Mouse (Mus musculus): Measurements from ENCODE around the gene Prkn. TPM values are rescaled to one million over a fixed set of nuclear protein-coding genes. Genes with fewer than 3 reads are reported as not detected.

The Prkn gene
- total and polyA plus RNA-seq, 2 experiments from 2014 or later, result 9.0 to 9.4 TPM

DNA sequence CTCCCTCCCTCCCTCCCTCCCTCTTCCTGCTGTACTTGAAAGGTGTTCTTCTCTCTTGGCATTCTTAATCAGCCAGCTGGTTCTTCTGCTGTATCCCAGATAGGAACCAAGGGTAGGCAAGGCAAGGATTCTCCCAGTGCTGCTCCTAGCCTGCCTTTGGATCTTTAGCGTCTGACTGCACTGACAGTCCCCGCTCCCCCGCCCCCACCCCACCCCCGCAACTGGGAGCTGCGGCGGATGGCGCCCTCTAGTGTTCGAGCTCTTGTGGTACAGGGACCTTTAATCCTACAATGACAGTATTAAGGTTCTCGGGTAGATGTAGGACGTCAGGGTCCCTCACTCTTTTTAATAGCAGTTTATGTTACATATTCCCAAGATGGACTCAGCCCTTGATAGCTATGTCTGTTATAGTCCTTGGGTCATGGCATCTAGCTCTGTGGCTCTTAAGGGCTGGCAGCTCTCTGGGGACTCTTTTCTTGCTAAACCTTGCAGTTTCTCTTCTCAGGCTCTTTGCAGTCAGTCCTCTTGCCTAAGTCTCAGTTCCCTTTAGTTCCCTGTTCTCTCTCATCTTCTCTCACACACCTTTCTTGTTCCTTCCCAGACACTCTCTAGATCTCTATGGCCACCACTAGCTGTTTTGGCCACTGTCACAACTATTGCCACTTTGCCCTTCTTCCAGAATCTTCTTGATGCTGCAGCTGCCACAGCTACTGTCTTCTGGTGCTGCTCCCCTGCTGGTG is 1191.2 kb downstream of the Prkn start:
- peaks cover 12% of the 10 kb centered on the region; the same call in 1 of the 2 replicates for H3K4me1 ChIP-seq (ENCODE audit: insufficient read depth, low read length)
- ATAC-seq (ENCODE audit: low FRiP score) (no peak), DNase-seq (ENCODE audit: low spot score) (peak; percentile 74)
- no peaks in the 10 kb centered on the region for H3K27me3 ChIP-seq (ENCODE audit: insufficient read depth, low read length)
- H3K27ac ChIP-seq (ENCODE audit: low read depth, low read length), result no peak overlapping the region
- no peaks in the 10 kb centered on the region for H3K9me3 ChIP-seq (ENCODE audit: low read length)
- no peak overlapping the region for H3K9ac ChIP-seq (replicated peaks; ENCODE audit: low read length, poor library complexity, severe bottlenecking)
- no peak overlapping the region for H3K4me2 ChIP-seq (ENCODE audit: low read depth, low read length, poor library complexity, severe bottlenecking)
- H3K36me3 ChIP-seq (ENCODE audit: insufficient read depth, low read length), result no peaks in the 10 kb centered on the region
- no peak overlapping the region for H3K4me3 ChIP-seq (ENCODE audit: low read depth, low read length)
- WGBS, result under 1% methylated on average over 10 of the region's 10 CpGs
- TF ChIP-seq CTCF (IDR thresholded peaks at IDR 0.05), result peak; percentile 74

DNA sequence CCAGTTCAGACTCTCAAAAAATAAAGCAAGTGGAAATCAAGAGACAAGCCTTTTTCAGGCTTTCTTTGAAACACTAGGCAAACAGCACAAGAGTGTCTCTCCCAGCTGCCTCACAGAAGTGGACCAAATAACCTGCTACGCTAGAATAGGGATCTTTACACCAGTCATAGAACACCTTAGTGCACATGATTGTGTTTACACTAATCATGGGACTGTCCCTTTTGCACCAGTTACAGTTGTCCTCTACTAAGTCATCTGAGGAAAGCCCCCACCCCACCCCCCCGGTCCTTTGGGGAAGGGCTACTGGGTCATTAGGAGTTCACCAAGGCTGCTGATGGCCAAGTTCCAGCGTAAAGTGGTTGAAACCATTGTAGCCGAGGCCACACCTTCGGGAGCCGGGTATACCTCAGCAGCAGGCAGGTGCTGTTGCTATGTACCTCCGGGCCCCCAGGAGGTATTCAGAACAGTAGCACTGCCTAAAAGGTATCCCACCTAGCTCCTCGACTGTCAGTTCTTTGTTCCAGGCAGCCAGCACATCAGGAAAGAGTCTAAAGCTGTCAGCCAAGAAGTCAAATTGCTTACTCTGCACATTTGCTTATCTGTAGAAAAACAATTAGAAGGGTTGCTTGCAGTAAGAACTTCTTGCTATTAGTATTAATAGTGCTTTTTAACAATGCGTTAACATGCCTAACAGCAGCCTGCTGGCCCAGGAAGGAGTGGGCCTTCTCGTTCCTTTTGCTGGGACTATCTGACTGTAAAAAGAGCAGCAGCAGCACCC is 1192.0 kb downstream of the Prkn start:
- no peak overlapping the region for H3K4me2 ChIP-seq (ENCODE audit: low read depth, low read length, poor library complexity, severe bottlenecking)
- ATAC-seq (ENCODE audit: low FRiP score) (no peak), DNase-seq (ENCODE audit: low spot score) (no peak)
- H3K27ac ChIP-seq (ENCODE audit: low read depth, low read length), result no peak overlapping the region
- no peaks in the 10 kb centered on the region for H3K36me3 ChIP-seq (ENCODE audit: insufficient read depth, low read length)
- TF ChIP-seq CTCF (IDR thresholded peaks at IDR 0.05), result no peak
- no peaks in the 10 kb centered on the region for H3K9me3 ChIP-seq (ENCODE audit: low read length)
- peaks cover 12% of the 10 kb centered on the region; the same call in 1 of the 2 replicates for H3K4me1 ChIP-seq (ENCODE audit: insufficient read depth, low read length)
- WGBS, result 73% methylated on average over 10 of the region's 10 CpGs
- no peaks in the 10 kb centered on the region for H3K27me3 ChIP-seq (ENCODE audit: insufficient read depth, low read length)
- H3K9ac ChIP-seq (replicated peaks; ENCODE audit: low read length, poor library complexity, severe bottlenecking), result no peak overlapping the region
- H3K4me3 ChIP-seq (ENCODE audit: low read depth, low read length), result no peak overlapping the region

DNA sequence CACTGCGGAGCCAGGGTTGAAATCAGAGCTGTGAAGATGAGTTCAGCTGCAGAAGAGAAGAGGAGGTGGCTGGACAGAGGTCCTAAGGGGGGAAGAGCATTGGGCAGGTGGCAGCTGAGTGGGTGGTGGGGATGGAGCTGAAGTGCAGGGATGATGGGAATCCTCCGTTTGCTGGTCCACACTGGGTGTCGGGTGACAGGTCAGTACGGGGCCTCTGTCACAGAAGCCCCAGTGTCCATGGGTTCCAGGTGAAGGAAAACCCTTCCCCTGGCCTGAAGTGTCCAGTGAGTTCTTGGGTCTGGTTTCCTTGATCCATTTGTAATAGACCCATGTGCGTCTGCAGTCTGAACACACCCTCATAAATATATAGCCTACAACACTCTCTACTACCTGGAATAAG is 1195.2 kb downstream of the Prkn start:
- ATAC-seq (ENCODE audit: low FRiP score) (no peak), DNase-seq (ENCODE audit: low spot score) (no peak)
- peaks cover 8% of the 10 kb centered on the region; the same call in 1 of the 2 replicates for H3K4me1 ChIP-seq (ENCODE audit: insufficient read depth, low read length)
- 52% methylated on average over 5 of the region's 5 CpGs for WGBS
- no peak for TF ChIP-seq CTCF (IDR thresholded peaks at IDR 0.05)
- no peaks in the 10 kb centered on the region for H3K36me3 ChIP-seq (ENCODE audit: insufficient read depth, low read length)
- no peak overlapping the region for H3K4me2 ChIP-seq (ENCODE audit: low read depth, low read length, poor library complexity, severe bottlenecking)
- no peak overlapping the region for H3K4me3 ChIP-seq (ENCODE audit: low read depth, low read length)
- H3K27ac ChIP-seq (ENCODE audit: low read depth, low read length), result no peak overlapping the region
- H3K27me3 ChIP-seq (ENCODE audit: insufficient read depth, low read length), result no peaks in the 10 kb centered on the region
- no peak overlapping the region for H3K9ac ChIP-seq (replicated peaks; ENCODE audit: low read length, poor library complexity, severe bottlenecking)
- H3K9me3 ChIP-seq (ENCODE audit: low read length), result no peaks in the 10 kb centered on the region

DNA sequence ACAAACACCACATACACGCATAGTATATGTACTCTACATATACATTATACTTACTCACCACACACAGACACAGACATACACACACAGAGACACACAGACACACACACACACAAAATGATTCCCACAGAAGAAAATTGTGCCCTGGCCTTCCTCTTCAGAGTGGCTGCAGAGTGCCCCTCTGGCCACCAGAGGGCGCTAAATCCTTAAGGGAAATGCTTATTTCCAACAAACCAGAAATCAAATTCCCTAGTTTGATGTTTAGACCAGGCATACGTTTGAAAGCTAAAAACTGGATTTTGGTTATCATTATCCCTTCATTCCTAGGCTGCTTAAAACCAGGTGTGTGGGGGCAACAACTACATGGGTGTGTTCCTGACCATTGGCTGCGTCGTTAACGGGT is 1196.0 kb downstream of the Prkn start:
- ATAC-seq (ENCODE audit: low FRiP score) (no peak), DNase-seq (ENCODE audit: low spot score) (peak; percentile 78)
- no peaks in the 10 kb centered on the region for H3K27me3 ChIP-seq (ENCODE audit: insufficient read depth, low read length)
- H3K9me3 ChIP-seq (ENCODE audit: low read length), result no peaks in the 10 kb centered on the region
- no peak overlapping the region for H3K4me3 ChIP-seq (ENCODE audit: low read depth, low read length)
- peak; percentile 99 for TF ChIP-seq CTCF (IDR thresholded peaks at IDR 0.05)
- WGBS, result 44% methylated on average over 6 of the region's 6 CpGs
- 0 out of 2 replicates have a peak, but pooled peaks cover 3% of the 10 kb centered on the region for H3K4me1 ChIP-seq (ENCODE audit: insufficient read depth, low read length)
- H3K9ac ChIP-seq (replicated peaks; ENCODE audit: low read length, poor library complexity, severe bottlenecking), result no peak overlapping the region
- H3K27ac ChIP-seq (ENCODE audit: low read depth, low read length), result no peak overlapping the region
- no peaks in the 10 kb centered on the region for H3K36me3 ChIP-seq (ENCODE audit: insufficient read depth, low read length)
- no peak overlapping the region for H3K4me2 ChIP-seq (ENCODE audit: low read depth, low read length, poor library complexity, severe bottlenecking)

DNA sequence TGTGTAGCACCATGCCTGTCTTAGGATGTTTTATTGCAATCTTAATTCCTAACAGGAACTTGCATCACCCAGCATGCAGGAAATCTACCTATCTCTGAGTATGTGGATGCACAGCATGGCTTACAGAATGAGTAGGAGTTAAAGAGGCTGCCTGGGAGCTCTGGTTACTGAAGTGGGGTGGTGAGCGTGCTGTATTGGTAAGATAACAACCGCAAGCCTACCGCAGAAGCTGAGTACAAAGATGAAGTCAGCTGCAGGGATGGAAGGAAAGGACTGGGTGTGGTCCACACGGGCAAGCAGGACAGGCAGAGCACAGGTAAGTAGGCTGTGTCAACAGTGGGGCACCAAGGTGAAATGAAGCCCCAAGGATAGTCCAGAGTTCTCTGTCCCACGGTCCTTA is 1196.9 kb downstream of the Prkn start:
- Histone ChIP-seq H3K4me2 (ENCODE audit: low read depth, low read length, poor library complexity, severe bottlenecking) (no peak overlapping the region), H3K9me3 (ENCODE audit: low read length) (no peaks in the 10 kb centered on the region), H3K4me1 (ENCODE audit: insufficient read depth, low read length) (no peaks in the 10 kb centered on the region), H3K36me3 (ENCODE audit: insufficient read depth, low read length) (no peaks in the 10 kb centered on the region), H3K27me3 (ENCODE audit: insufficient read depth, low read length) (no peaks in the 10 kb centered on the region), H3K4me3 (ENCODE audit: low read depth, low read length) (no peak overlapping the region), H3K27ac (ENCODE audit: low read depth, low read length) (no peak overlapping the region), H3K9ac (replicated peaks; ENCODE audit: low read length, poor library complexity, severe bottlenecking) (no peak overlapping the region)
- DNase-seq (ENCODE audit: low spot score) (no peak), ATAC-seq (ENCODE audit: low FRiP score) (no peak)
- no peak for TF ChIP-seq CTCF (IDR thresholded peaks at IDR 0.05)
- 84% methylated on average over 5 of the region's 5 CpGs for WGBS

DNA sequence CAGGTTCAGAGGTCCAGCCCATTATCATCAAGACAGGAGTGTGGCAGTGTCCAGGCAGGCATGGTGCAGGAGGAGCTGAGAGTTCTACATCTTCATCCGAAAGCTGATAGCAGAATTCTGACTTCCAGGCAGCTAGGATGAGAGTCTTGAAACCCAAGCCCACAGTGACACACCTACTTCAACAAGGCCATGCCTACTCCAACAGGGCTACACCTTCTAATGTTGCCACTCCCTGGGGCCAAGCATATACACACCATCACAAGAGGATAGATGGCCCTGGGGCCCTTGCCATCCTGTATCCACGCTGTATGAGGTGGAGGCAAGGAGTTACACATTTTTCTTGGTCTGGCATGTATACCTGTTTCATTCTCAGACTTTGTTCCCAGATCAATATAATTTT is 1197.4 kb downstream of the Prkn start:
- Histone ChIP-seq H3K27ac (ENCODE audit: low read depth, low read length) (no peak overlapping the region), H3K4me1 (ENCODE audit: insufficient read depth, low read length) (no peaks in the 10 kb centered on the region), H3K36me3 (ENCODE audit: insufficient read depth, low read length) (no peaks in the 10 kb centered on the region), H3K9me3 (ENCODE audit: low read length) (no peaks in the 10 kb centered on the region), H3K4me3 (ENCODE audit: low read depth, low read length) (no peak overlapping the region), H3K9ac (replicated peaks; ENCODE audit: low read length, poor library complexity, severe bottlenecking) (no peak overlapping the region), H3K4me2 (ENCODE audit: low read depth, low read length, poor library complexity, severe bottlenecking) (no peak overlapping the region), H3K27me3 (ENCODE audit: insufficient read depth, low read length) (no peaks in the 10 kb centered on the region)
- ATAC-seq (ENCODE audit: low FRiP score) (no peak), DNase-seq (ENCODE audit: low spot score) (no peak)
- TF ChIP-seq CTCF (IDR thresholded peaks at IDR 0.05), result no peak
- 93% methylated on average over 2 of the region's 2 CpGs for WGBS
